Mouse (Mus musculus): Measurements from ENCODE around the gene Ntm. TPM values are rescaled to one million over a fixed set of nuclear protein-coding genes. Genes with fewer than 3 reads are reported as not detected.

Ntm gene
- total and polyA plus RNA-seq, 3 experiments = 1.6 to 1.9 (median 1.8) TPM

DNA sequence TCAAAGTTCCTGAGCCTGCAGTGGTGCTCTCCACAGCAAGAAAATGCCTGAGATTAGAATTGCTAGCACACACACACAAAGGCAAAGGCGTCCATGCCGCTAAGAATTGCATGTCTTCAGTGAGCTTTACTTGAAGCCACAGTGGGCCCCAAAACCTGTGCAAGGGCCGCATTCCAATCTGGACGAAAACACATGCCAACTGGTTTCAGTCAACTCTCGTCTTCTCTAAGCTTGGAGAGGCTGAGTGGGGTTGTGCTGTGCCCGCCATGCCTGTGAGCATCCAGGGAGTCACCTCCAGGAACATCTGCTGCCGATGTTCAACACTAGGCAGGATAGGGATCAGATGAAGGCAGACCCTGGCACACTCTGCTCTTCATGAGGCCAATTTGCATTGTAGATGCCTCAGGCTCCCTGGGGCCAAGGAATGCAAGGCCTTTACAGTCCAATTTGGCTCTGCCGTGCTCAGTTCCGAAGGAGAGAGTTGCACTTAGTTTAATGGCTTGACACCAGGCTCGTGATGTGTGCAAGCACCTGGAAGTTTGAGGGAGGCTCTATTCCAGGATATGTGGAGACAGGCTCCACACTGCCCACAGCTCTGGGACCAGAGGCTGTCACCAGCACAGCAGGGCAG, 739.9 kb downstream of the Ntm start:
- intact Hi-C loops (cut with DNase I) = loop anchor here (5.0 kb wide), 1 partner anchor 64 kb away; no protein-coding TSS in a partner anchor
- no peak overlapping the region for H3K27ac ChIP-seq
- H3K4me1 ChIP-seq (ENCODE audit: control insufficient read depth, insufficient read depth, low read length) = peaks cover 3% of the 10 kb centered on the region; the same call in 1 of the 2 replicates
- no peak for DNase-seq
- no peaks in the 10 kb centered on the region for H3K79me2 ChIP-seq (replicated peaks; ENCODE audit: control insufficient read depth, insufficient read depth, low read length)
- no peak for TF ChIP-seq POLR2A (IDR thresholded peaks at IDR 0.05; ENCODE audit: insufficient read depth, low read depth, low read length)
- no peak for TF ChIP-seq CTCF (IDR thresholded peaks at IDR 0.05)
- no peak for TF ChIP-seq EP300 (IDR thresholded peaks at IDR 0.05; ENCODE audit: insufficient read depth, low read depth, low read length)
- no peaks in the 10 kb centered on the region for H3K36me3 ChIP-seq (ENCODE audit: control insufficient read depth, insufficient read depth, low read length)
- H3K27me3 ChIP-seq (ENCODE audit: control insufficient read depth, insufficient read depth, low read length) = no peaks in the 10 kb centered on the region
- no peak overlapping the region for H3K4me3 ChIP-seq
- WGBS = 68% methylated on average over 10 of the region's 10 CpGs
- no peak overlapping the region for H3K9ac ChIP-seq (ENCODE audit: low read depth, low read length)

DNA sequence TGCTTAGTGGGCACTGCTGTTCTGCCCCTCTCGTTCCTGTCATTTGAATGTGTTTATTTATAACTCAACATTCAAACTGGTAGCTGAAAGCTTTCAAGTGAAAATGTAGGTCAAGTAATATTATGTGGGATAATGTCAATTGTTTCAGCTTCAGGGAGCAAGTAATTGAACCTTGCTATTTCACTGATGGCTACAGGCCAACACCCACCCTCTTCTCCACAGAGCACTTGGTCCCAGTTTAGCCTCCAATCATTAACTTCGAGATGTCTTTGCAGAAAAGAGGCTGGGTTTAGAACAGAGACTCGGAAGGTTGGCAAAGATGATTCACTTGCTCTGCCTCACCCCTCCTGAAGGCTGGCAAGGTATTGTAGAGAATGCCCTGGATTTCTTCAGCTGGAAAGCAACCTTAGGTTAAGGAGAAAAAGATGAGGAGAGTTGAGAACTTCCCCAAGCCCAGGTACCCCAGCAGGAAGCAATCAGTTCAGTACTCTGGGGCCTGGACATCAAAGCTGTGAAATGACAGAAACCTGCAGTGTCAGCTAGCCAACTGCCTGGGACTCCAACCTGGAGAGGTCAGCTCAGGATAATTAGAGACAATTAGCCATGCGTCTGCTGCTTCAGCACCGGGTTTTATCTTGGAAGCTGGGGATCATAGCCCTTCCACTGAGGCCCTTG, 741.9 kb downstream of the Ntm start:
- Histone ChIP-seq H3K9ac (ENCODE audit: low read depth, low read length) (no peak overlapping the region), H3K27me3 (ENCODE audit: control insufficient read depth, insufficient read depth, low read length) (no peaks in the 10 kb centered on the region), H3K27ac (peak overlapping the region; percentile 36), H3K79me2 (replicated peaks; ENCODE audit: control insufficient read depth, insufficient read depth, low read length) (no peaks in the 10 kb centered on the region), H3K4me1 (ENCODE audit: control insufficient read depth, insufficient read depth, low read length) (peaks cover 5% of the 10 kb centered on the region; the same call in 1 of the 2 replicates), H3K4me3 (no peak overlapping the region), H3K36me3 (ENCODE audit: control insufficient read depth, insufficient read depth, low read length) (no peaks in the 10 kb centered on the region)
- no peak for DNase-seq
- WGBS = 24% methylated on average over 5 of the region's 5 CpGs
- no peak for TF ChIP-seq EP300 (IDR thresholded peaks at IDR 0.05; ENCODE audit: insufficient read depth, low read depth, low read length)
- intact Hi-C loops (cut with DNase I) = loop anchor here (5.0 kb wide), 1 partner anchor 66 kb away; no protein-coding TSS in a partner anchor

GRCm38 (mm10) chr9:29220493-29220892, 742.4 kb downstream of the Ntm start:
- Histone ChIP-seq H3K79me2 (replicated peaks; ENCODE audit: control insufficient read depth, insufficient read depth, low read length) (no peaks in the 10 kb centered on the region), H3K4me3 (no peak overlapping the region), H3K27ac (peak overlapping the region; percentile 36), H3K36me3 (ENCODE audit: control insufficient read depth, insufficient read depth, low read length) (no peaks in the 10 kb centered on the region), H3K4me1 (ENCODE audit: control insufficient read depth, insufficient read depth, low read length) (peaks cover 5% of the 10 kb centered on the region; the same call in 1 of the 2 replicates), H3K27me3 (ENCODE audit: control insufficient read depth, insufficient read depth, low read length) (no peaks in the 10 kb centered on the region), H3K9ac (ENCODE audit: low read depth, low read length) (no peak overlapping the region)
- DNase-seq = peak; percentile 54 to 65
- intact Hi-C loops (cut with DNase I) = loop anchor here (5.0 kb wide), 1 partner anchor 67 kb away; no protein-coding TSS in a partner anchor
- 40% methylated on average over 11 of the region's 11 CpGs for WGBS
- TF ChIP-seq EP300 (IDR thresholded peaks at IDR 0.05; ENCODE audit: insufficient read depth, low read depth, low read length) = 0 out of 2 replicates have a peak, but pooled peaks have one; percentile 24
- no peak for TF ChIP-seq POLR2A (IDR thresholded peaks at IDR 0.05; ENCODE audit: insufficient read depth, low read depth, low read length)
- no peak for TF ChIP-seq CTCF (IDR thresholded peaks at IDR 0.05)

- Histone ChIP-seq H3K27me3 (ENCODE audit: control insufficient read depth, insufficient read depth, low read length) (no peaks in the 10 kb centered on the region), H3K79me2 (replicated peaks; ENCODE audit: control insufficient read depth, insufficient read depth, low read length) (no peaks in the 10 kb centered on the region), H3K27ac (no peak overlapping the region), H3K9ac (ENCODE audit: low read depth, low read length) (no peak overlapping the region), H3K4me3 (no peak overlapping the region), H3K36me3 (ENCODE audit: control insufficient read depth, insufficient read depth, low read length) (no peaks in the 10 kb centered on the region), H3K4me1 (ENCODE audit: control insufficient read depth, insufficient read depth, low read length) (peaks cover 5% of the 10 kb centered on the region; the same call in 1 of the 2 replicates)
- TF ChIP-seq CTCF (IDR thresholded peaks at IDR 0.05) (no peak), POLR2A (IDR thresholded peaks at IDR 0.05; ENCODE audit: insufficient read depth, low read depth, low read length) (no peak), EP300 (IDR thresholded peaks at IDR 0.05; ENCODE audit: insufficient read depth, low read depth, low read length) (no peak)
- intact Hi-C loops (cut with DNase I) = no loop called here
- DNase-seq = no peak
- WGBS = 64% methylated on average over 7 of the region's 7 CpGs
Observed at GRCm38 (mm10) chr9:29217951-29218350, 745.0 kb downstream of the Ntm start.

DNA sequence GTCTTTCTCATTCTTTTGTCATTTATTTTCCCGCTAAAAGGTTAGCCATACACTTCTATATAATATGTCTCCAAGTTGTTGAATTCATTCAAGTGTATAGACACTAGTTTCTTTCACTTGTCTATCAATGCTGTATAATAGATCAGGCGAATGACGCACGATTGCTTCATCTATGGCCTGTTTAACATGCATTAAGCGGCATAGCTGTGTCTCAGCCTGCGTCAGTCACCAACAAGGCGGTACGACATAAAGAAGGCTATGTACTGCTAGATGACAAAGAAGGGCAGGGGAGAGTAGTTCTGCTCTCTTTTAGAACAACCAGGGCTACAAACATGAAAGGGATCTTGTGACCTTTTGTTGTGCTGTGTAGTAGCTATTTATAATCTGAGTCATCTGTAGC, 746.4 kb downstream of the Ntm start:
- Histone ChIP-seq H3K36me3 (ENCODE audit: control insufficient read depth, insufficient read depth, low read length) (no peaks in the 10 kb centered on the region), H3K4me3 (no peak overlapping the region), H3K27me3 (ENCODE audit: control insufficient read depth, insufficient read depth, low read length) (no peaks in the 10 kb centered on the region), H3K27ac (peak overlapping the region; percentile 12; the same call in 1 of the 2 replicates), H3K79me2 (replicated peaks; ENCODE audit: control insufficient read depth, insufficient read depth, low read length) (no peaks in the 10 kb centered on the region), H3K9ac (ENCODE audit: low read depth, low read length) (no peak overlapping the region), H3K4me1 (ENCODE audit: control insufficient read depth, insufficient read depth, low read length) (peaks cover 5% of the 10 kb centered on the region; the same call in 1 of the 2 replicates)
- no peak for DNase-seq
- WGBS = 85% methylated on average over 8 of the region's 8 CpGs
- TF ChIP-seq POLR2A (IDR thresholded peaks at IDR 0.05; ENCODE audit: insufficient read depth, low read depth, low read length) = no peak
- no peak for TF ChIP-seq CTCF (IDR thresholded peaks at IDR 0.05)
- TF ChIP-seq EP300 (IDR thresholded peaks at IDR 0.05; ENCODE audit: insufficient read depth, low read depth, low read length) = no peak
- intact Hi-C loops (cut with DNase I) = no loop called here

DNA sequence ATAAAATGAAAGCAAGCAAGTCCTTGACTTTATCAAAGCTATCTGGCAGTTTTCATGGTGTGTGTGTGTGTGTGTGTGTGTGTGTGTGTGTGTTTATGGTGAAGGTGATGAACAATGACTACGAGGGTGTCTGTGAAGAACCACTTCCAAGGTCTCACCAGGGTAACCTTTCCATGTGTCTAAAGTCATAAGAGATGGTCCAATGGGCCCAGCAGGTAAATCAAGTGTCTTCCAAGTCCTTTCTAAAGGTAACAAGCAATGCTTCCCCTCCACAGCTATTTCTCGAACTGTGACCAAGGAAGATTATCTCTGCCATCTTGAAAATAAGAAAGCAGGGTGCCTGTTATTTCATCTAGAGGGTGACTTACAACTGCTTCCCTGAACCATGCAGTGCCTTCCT, 747.1 kb downstream of the Ntm start:
- no peaks in the 10 kb centered on the region for H3K79me2 ChIP-seq (replicated peaks; ENCODE audit: control insufficient read depth, insufficient read depth, low read length)
- 77% methylated on average over 2 of the region's 2 CpGs for WGBS
- no peak overlapping the region for H3K4me3 ChIP-seq
- H3K27me3 ChIP-seq (ENCODE audit: control insufficient read depth, insufficient read depth, low read length) = no peaks in the 10 kb centered on the region
- TF ChIP-seq CTCF (IDR thresholded peaks at IDR 0.05) = no peak
- no peak for TF ChIP-seq POLR2A (IDR thresholded peaks at IDR 0.05; ENCODE audit: insufficient read depth, low read depth, low read length)
- TF ChIP-seq EP300 (IDR thresholded peaks at IDR 0.05; ENCODE audit: insufficient read depth, low read depth, low read length) = no peak
- no peaks in the 10 kb centered on the region for H3K36me3 ChIP-seq (ENCODE audit: control insufficient read depth, insufficient read depth, low read length)
- H3K9ac ChIP-seq (ENCODE audit: low read depth, low read length) = no peak overlapping the region
- H3K4me1 ChIP-seq (ENCODE audit: control insufficient read depth, insufficient read depth, low read length) = peaks cover 3% of the 10 kb centered on the region; the same call in 1 of the 2 replicates
- intact Hi-C loops (cut with DNase I) = no loop called here
- no peak for DNase-seq
- no peak overlapping the region for H3K27ac ChIP-seq

All from heart, adult 2 months (tissue).